In genomic region chr2:74825730-74826430, GRCm38 (mm10) we compare ENCODE assay signal across 8 mouse cellular contexts. TPM values are rescaled to one million over a fixed set of nuclear protein-coding genes. Genes with fewer than 3 reads are reported as not detected.
A peak's percentile ranks its signal among the peaks of the same experiment; 100 is the strongest.
DNase-seq lines count a peak whose midpoint lies in the region; ATAC-seq lines count a peak whose summit lies in the region.

Gene Mtx2, plus strand, starts transcription at chr2:74825803.

- WGBS in hindbrain, embryonic 12.5 days, result under 1% methylated on average over 73 of the region's 74 CpGs

- H3K27ac ChIP-seq in hindbrain, embryonic 12.5 days, result peak within 1 kb of the TSS; percentile 88

- peak; percentile 88 for ATAC-seq in hindbrain, embryonic 12.5 days (ENCODE audit: low FRiP score)

- peak; percentile 89 for DNase-seq in NIH3T3 (ENCODE audit: low read depth)
- peak; percentile 84 for DNase-seq in cerebellum, adult 9-11 months
- DNase-seq in frontal cortex, postnatal 10 days (ENCODE audit: low spot score in 2 of 2), result peak; percentile 34 to 75
- peak; percentile 67 for DNase-seq in left cerebral cortex, adult 11 months (ENCODE audit: low spot score)
- DNase-seq in lung, postnatal 4 days, result peak; percentile 82 to 88
- peak; percentile 61 for DNase-seq in retina, postnatal 7 days (ENCODE audit: low read depth, low spot score)
- peak; percentile 73 for DNase-seq in urinary bladder, adult 2 months (ENCODE audit: low spot score)

- H3K4me3 ChIP-seq in hindbrain, embryonic 12.5 days, result peak within 1 kb of the TSS; percentile 88

- no peaks in the 10 kb centered on the region for H3K9me3 ChIP-seq in hindbrain, embryonic 12.5 days (replicated peaks)

- H3K4me1 ChIP-seq in hindbrain, embryonic 12.5 days, result no peaks in the 10 kb centered on the region

- no peaks in the 10 kb centered on the region for H3K36me3 ChIP-seq in hindbrain, embryonic 12.5 days

- H3K27me3 ChIP-seq in hindbrain, embryonic 12.5 days, result no peaks in the 10 kb centered on the region

- peak within 1 kb of the TSS; percentile 78 for H3K4me2 ChIP-seq in hindbrain, embryonic 12.5 days (replicated peaks)

- peak within 1 kb of the TSS; percentile 93 for H3K9ac ChIP-seq in hindbrain, embryonic 12.5 days

RNA-seq across cellular contexts. Expression of gene Mtx2, which starts in this region (rescaled TPM):
- 131 TPM in 2 replicates for polyA plus RNA-seq in hindbrain, embryonic 12.5 days (2016; fragmentation: Nextera tagmentation; extraction: Ambion mirVana)
- 46.7 and 52.5 TPM in 2 replicates for polyA plus RNA-seq in urinary bladder, adult 2 months (2012; rRNA removed)

Comparison
In these comparisons a context has a peak if more than half of its experiments do, and no peak if none do; other contexts are left out.
1. Peak in every context shown above with its lines: DNase-seq, ATAC-seq, H3K4me3 ChIP-seq and H3K27ac ChIP-seq.